Mouse (Mus musculus): Measurements from ENCODE around the gene Olah.
A peak's percentile ranks its signal among the peaks of the same experiment; 100 is the strongest.
"Not testable (repeated sequence)": the region's sequence is repeated elsewhere in the genome, so short reads cannot be mapped to it uniquely, and the experiment has no call there.

Olah gene

GRCm38 (mm10) chr2:3397110-3397509, at the start of gene Olah:
TSS of gene Olah (minus strand) at chr2:3397210.
- not testable (repeated sequence) for DNase-seq (ENCODE audit: low read depth, low spot score)

DNA sequence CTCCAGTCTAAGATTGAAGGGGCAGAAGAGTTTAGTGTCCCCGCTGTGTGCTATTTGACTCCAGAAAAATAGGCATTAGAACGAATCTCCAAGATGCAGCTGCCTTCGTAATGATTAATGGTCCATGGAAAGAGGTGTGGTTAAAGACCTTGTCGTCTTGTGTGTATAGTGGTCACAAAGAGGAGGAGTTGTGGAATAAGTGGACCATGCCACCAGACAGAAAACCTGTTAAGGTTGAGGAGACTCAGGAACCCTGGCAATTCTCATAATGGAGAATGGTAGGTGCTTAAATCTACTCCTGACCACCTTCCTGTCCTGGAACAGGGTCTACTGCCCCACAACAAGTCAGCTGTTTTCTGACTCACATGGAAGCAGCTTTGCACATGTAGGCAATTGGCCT, 49.0 kb upstream of the Olah start:
- no peak for DNase-seq (ENCODE audit: low read depth, low spot score)

- DNase-seq (ENCODE audit: low read depth, low spot score), result no peak
Observed at GRCm38 (mm10) chr2:3444206-3444605, 47.2 kb upstream of the Olah start.

DNA sequence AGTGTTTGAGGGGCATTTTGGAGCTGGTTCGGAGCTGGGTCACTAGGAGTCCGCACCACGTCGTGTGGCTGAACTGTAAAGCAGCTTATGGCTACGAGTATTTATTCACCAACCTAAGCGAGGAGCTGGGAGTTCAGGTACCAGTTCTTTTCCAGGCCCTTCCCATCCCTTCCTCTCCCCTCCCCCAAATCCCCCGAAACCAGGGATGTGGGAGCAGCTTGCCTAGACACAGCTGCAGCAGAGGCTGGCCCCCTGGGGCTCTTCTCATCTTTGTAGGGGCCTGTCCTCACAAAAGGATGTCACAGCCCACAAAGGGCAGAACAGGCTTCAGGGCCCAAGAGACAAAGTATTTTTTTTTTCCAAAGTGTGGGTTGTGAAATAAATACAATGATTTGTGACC, 40.9 kb upstream of the Olah start:
- no peak for DNase-seq (ENCODE audit: low read depth, low spot score)

GRCm38 (mm10) chr2:3435369-3436061, 38.5 kb upstream of the Olah start:
- no peak for DNase-seq (ENCODE audit: low read depth, low spot score)

DNA sequence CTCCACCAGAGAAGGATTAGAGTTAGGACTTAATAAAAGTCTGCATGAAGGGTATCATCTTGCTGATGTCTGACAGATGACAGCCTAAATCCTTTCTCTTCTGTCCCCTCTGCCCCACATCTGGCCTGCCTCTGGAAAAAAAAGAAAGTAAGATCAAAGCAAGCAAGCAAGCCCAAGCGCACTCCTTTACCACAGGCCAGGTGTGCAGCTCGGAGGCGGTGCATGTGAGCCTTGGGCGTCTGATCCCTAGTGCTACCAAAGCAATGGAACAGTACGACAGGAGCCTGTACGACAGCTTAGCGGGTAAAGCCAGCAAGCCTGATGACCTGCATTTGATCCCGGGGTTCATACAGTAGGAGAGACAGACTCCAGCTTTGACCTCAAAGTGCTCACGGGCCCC, 33.9 kb upstream of the Olah start:
- no peak for DNase-seq (ENCODE audit: low read depth, low spot score)

DNA sequence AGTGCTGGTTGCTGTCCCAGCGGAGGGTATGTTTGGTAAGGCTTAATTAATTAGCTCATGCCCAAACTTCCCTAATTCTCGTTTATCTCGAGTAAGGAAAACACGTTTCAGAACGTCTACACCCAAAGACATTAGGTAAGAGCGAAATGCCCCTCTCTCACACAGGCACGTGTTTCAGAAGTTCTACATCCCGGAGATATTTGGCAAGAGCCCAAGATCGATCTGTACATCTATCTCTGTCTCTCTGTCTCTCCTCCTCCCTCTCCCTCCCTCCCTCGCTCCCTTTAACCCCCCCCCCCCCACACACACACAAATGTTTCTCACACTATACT, 27.5 kb upstream of the Olah start:
- peak; percentile 16 for DNase-seq (ENCODE audit: low read depth, low spot score)

DNA sequence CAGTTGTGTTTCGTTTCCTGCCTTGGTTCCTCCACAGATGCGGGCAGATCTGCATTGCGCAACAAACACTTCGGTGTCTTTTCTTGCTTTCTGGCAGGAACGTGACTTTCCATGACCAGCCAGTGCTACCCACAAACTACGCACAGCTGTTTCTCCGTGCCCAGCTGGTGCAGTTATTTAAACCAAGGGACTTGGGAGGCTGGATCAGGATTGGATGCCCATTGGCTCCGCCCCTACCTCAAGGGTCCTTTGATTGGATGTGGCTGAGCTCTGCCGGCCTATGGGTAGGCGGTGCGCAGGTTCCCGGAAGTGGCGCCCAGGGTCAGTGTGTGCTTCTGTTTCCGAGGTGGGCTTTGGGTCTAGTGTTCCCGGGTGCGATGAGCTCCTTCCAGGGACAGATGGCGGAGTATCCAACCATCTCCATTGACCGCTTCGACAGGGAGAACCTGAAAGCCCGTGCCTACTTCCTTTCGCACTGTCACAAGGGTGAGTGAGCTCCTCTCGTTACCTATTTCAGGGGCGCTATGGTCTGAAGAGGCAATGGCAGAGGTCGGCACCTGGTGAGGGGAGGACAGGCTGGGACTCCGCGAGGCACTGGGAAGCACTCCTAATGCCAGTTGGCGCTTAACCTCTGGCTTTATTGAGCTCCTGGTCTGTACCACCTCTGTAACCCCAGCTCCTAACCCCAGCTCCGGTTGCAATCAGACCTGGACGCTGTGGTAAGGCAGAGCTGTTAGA, 27.0 kb upstream of the Olah start, which contains the start of gene Dclre1c:
Gene Dclre1c, plus strand, starts transcription at position 291 of the 738 bp plus-strand sequence.
- peak; percentile 87 for DNase-seq (ENCODE audit: low read depth, low spot score)

DNA sequence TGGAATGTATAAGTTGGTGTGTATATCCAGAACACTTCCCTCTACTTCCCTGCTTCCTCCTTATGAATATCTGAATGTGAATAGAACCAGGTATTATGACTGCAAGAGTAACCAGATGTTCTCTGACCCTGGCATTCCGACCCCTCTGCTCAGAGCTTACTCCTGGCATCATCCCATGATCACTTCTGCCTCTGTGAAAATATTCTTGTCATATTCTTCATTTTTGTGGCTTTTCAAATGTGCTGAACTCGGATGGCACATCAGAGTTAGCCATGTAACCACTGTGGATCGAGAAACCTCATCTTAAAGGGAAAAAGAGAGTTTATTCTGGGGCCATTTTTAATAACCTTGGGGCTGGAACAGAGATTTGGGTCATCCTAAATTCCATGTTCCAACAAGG, 25.5 kb upstream of the Olah start, which contains the start of gene Meig1:
Gene Meig1, minus strand, starts transcription at position 101 of the 400 bp plus-strand sequence.
- DNase-seq (ENCODE audit: low read depth, low spot score), result no peak

DNA sequence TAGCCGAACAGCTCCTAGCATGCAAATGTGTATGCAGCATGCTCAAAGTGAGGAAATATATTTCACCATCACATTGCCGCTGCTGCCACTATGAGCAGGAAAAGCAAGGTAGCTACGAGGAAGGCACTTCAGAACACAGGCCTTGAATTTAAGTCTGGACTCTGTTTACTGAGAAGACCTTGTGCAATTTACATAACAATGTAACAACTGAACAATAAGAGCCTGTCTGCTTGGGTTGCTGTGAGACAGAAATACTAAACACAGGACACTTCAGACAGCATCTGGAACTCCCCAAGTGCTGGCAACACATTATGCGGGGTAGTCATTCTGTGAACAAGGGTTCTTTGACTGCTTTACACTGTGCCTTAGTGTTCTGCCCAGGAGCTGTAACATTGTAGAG, 23.1 kb upstream of the Olah start:
- DNase-seq (ENCODE audit: low read depth, low spot score), result no peak

- peak; percentile 71 for DNase-seq (ENCODE audit: low read depth, low spot score)
Observed at GRCm38 (mm10) chr2:3418883-3419431, 21.9 kb upstream of the Olah start.

- DNase-seq (ENCODE audit: low read depth, low spot score), result no peak
Observed at GRCm38 (mm10) chr2:3415676-3416075, 18.7 kb upstream of the Olah start.

GRCm38 (mm10) chr2:3414241-3414640, 17.2 kb upstream of the Olah start:
- peak; percentile 33 for DNase-seq (ENCODE audit: low read depth, low spot score)

- DNase-seq (ENCODE audit: low read depth, low spot score), result no peak
Observed at GRCm38 (mm10) chr2:3407756-3408155, 10.7 kb upstream of the Olah start.

DNA sequence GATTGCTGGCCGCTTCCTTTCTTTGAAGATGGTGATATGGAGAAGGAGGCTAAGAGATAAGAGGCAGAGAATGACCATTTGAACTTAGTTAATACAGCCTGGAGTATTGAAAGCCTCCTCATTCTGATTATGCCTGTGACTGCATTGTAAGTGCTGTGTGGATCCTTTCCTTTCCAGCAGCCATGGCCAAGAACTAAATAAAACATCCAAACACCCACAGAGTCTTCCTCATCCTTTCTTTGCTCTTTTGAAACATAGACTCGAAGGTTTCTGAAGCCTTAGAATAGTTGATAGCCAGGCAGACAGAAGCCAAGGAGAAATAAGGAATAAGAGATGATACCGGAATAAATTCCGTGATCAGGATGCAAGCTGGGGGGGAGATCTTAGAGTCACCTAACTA, 9.0 kb upstream of the Olah start:
- DNase-seq (ENCODE audit: low read depth, low spot score), result no peak

DNA sequence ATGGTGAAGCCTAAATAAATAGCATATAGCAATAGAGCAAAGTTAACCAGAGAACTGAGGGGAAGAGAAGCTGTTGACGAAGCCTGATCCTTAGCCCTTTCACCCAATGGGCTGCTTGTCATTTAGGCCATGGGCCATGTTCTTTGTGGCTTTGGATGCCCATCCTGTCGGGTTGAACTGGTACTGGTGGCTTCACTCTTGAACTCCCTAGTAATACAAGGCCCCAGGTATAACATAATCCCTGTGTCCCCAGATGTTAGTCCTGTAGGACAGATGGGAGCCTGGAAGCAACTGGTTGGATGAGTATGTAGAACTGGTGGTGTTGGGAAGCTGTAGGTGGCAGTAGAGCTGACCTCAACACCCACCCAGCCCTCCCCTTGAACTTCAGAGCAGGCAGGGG, 5.1 kb downstream of the Olah start:
- no peak for DNase-seq (ENCODE audit: low read depth, low spot score)

GRCm38 (mm10) chr2:3387105-3387860, 9.7 kb downstream of the Olah start:
- no peak for DNase-seq (ENCODE audit: low read depth, low spot score)

DNA sequence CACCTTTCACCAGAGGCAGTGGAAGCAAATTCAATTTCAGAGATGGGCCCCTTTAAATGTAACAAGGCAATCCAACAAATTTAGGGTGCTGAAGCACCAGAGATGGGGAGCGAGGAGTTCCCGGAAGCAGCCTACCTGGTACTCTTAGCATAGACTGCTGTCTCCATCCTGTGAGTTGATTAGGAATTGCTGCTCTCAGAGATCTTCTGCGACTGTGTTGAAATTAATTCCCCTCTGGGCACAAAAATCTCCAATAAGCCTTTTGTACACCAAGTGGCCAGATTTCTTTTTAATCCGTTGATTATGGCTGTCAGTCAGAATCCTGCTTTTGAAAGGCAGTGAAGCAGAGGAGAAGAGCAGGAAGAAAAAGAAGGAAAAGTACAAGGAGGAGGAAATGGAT, 31.9 kb downstream of the Olah start:
- no peak for DNase-seq (ENCODE audit: low read depth, low spot score)

DNA sequence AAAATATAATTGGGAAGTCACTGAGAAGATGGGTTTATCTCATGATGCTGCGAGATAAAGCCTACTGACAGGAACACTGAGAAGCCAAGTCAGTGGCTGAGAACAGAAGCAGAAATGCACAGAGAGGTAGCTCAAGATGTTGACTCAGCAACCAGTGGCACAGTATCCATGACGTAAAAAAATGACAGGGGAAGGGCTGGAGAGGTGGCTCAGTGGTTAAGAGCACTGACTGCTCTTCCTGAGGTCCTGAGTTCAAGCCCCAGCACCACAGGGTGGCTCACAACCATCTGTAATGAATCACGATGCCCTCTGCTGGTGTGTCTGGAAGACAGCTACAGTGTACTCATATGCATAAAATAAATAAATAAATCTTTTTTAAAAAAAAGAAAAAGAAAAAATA, 35.9 kb downstream of the Olah start:
- no peak for DNase-seq (ENCODE audit: low read depth, low spot score)

- no peak for DNase-seq (ENCODE audit: low read depth, low spot score)
Observed at GRCm38 (mm10) chr2:3357887-3358286, 39.1 kb downstream of the Olah start.

DNA sequence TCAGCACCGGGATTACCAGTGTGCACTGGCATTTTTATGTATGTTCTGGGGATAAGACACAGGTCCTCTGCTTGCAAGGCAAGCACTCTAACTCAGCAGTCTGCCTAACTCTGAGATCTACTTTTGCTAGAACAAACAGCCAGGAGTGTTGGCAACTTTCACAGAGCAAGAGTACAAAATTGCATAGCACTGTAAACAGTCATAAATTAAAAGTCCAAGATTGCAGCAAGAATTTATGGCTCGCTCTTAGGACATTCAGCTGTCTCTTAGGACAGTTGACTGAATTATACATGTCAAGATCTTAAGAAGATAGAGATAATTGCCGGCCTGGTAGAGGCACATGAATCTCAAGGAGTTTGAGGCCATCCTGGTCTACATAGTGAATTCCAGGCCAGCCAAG, 40.7 kb downstream of the Olah start:
- no peak for DNase-seq (ENCODE audit: low read depth, low spot score)

- DNase-seq (ENCODE audit: low read depth, low spot score), result no peak
Observed at GRCm38 (mm10) chr2:3355793-3356192, 41.2 kb downstream of the Olah start.

All from c-Kit-negative CD71-positive TER-119-positive erythroid progenitor cells, embryonic 14.5 days (primary cell).